Mouse (Mus musculus): ENCODE measurements around the gene Evc2.
A peak's percentile ranks its signal among the peaks of the same experiment; 100 is the strongest.

The Evc2 gene

GRCm38 (mm10) chr5:37368796-37369195 is 30.5 kb downstream of the Evc2 start:
- no peak for DNase-seq

GRCm38 (mm10) chr5:37377376-37377775 is 39.1 kb downstream of the Evc2 start:
- DNase-seq: no peak

- no peak for DNase-seq
Observed at GRCm38 (mm10) chr5:37380641-37381040, 42.3 kb downstream of the Evc2 start.

- peak; percentile 11 for DNase-seq
Observed at GRCm38 (mm10) chr5:37383570-37383969, 45.3 kb downstream of the Evc2 start.

GRCm38 (mm10) chr5:37388646-37389045 is 50.3 kb downstream of the Evc2 start:
- no peak for DNase-seq

GRCm38 (mm10) chr5:37389808-37390495 is 51.7 kb downstream of the Evc2 start:
- no peak for DNase-seq

GRCm38 (mm10) chr5:37390923-37391322 is 52.6 kb downstream of the Evc2 start:
- DNase-seq: no peak

- no peak for DNase-seq
Observed at GRCm38 (mm10) chr5:37391901-37392300, 53.6 kb downstream of the Evc2 start.

GRCm38 (mm10) chr5:37395172-37396030 is 57.1 kb downstream of the Evc2 start:
- no peak for DNase-seq

- DNase-seq: no peak
Observed at GRCm38 (mm10) chr5:37419028-37419427, 80.7 kb downstream of the Evc2 start.

- DNase-seq: no peak
Observed at GRCm38 (mm10) chr5:37427210-37427609, 88.9 kb downstream of the Evc2 start.

GRCm38 (mm10) chr5:37435417-37435816 is 97.1 kb downstream of the Evc2 start:
- no peak for DNase-seq

GRCm38 (mm10) chr5:37442767-37443166 is 104.5 kb downstream of the Evc2 start:
- DNase-seq: no peak

- DNase-seq: peak; percentile 57
Observed at GRCm38 (mm10) chr5:37447546-37447945, 109.2 kb downstream of the Evc2 start.

- no peak for DNase-seq
Observed at GRCm38 (mm10) chr5:37456590-37456989, 118.3 kb downstream of the Evc2 start.

GRCm38 (mm10) chr5:37457191-37457590 is 118.9 kb downstream of the Evc2 start:
- DNase-seq: no peak

- DNase-seq: no peak
Observed at GRCm38 (mm10) chr5:37457831-37458230, 119.5 kb downstream of the Evc2 start.

GRCm38 (mm10) chr5:37458236-37458635 is 119.9 kb downstream of the Evc2 start:
- no peak for DNase-seq

- DNase-seq: no peak
Observed at GRCm38 (mm10) chr5:37465461-37465860, 127.2 kb downstream of the Evc2 start.

- no peak for DNase-seq
Observed at GRCm38 (mm10) chr5:37467646-37468045, 129.3 kb downstream of the Evc2 start.

GRCm38 (mm10) chr5:37469031-37469430 is 130.7 kb downstream of the Evc2 start:
- DNase-seq: no peak

GRCm38 (mm10) chr5:37471584-37471983 is 133.3 kb downstream of the Evc2 start:
- peak; percentile 60 for DNase-seq

- DNase-seq: peak; percentile 63
Observed at GRCm38 (mm10) chr5:37472025-37472608, 133.8 kb downstream of the Evc2 start.

Data from kidney, postnatal 14 days (tissue).